Mouse (Mus musculus) intestine, postnatal 0 days (tissue): ENCODE measurements around the gene Paqr9. TPM values are rescaled to one million over a fixed set of nuclear protein-coding genes. Genes with fewer than 3 reads are reported as not detected.
A peak's percentile ranks its signal among the peaks of the same experiment; 100 is the strongest.

Source experiments
- ATAC-seq: fragments of 200-750 bp; cut with Nextera tagmentation; 2 replicates; pipeline ENCODE4 v1.8.0; 2017; ENCODE audit warnings: mild to moderate bottlenecking, moderate TSS enrichment, moderate library complexity
- H3K27ac ChIP-seq: fragments of 300-500 bp; sonication (generic); 2 replicates; pipeline ENCODE4 v1.5.1; 2014; ENCODE audit warnings: mild to moderate bottlenecking, low read depth, low read length, moderate library complexity
- H3K27me3 ChIP-seq: fragments of 300-500 bp; sonication (generic); replicated peaks from 2 replicates; pipeline ENCODE4 v1.6.1; 2014; ENCODE audit warnings: low read length, mixed read lengths; ENCODE audit not compliant: control insufficient read depth, insufficient read depth
- H3K36me3 ChIP-seq: fragments of 300-500 bp; sonication (generic); 2 replicates; pipeline ENCODE4 v1.6.1; 2014; ENCODE audit warnings: mild to moderate bottlenecking, moderate library complexity; ENCODE audit not compliant: control insufficient read depth, insufficient read depth
- H3K4me1 ChIP-seq: fragments of 300-500 bp; sonication (generic); replicated peaks from 2 replicates; pipeline ENCODE4 v1.6.1; 2014; ENCODE audit warnings: antibody characterized with exemption, low read length, mixed read lengths; ENCODE audit not compliant: control insufficient read depth, insufficient read depth
- H3K4me2 ChIP-seq: fragments of 300-500 bp; sonication (generic); replicated peaks from 2 replicates; pipeline ENCODE4 v1.6.1; 2014; ENCODE audit warnings: low read depth, mild to moderate bottlenecking, moderate library complexity
- H3K4me3 ChIP-seq: fragments of 300-500 bp; sonication (generic); 2 replicates; pipeline ENCODE4 v1.5.1; 2014; ENCODE audit warnings: low read depth, low read length
- H3K9ac ChIP-seq: fragments of 300-500 bp; sonication (generic); 2 replicates; pipeline ENCODE4 v1.6.1; 2014; ENCODE audit warnings: mild to moderate bottlenecking, low read depth, low read length
- H3K9me3 ChIP-seq: fragments of 300-500 bp; sonication (generic); 2 replicates; pipeline ENCODE4 v1.6.1; 2016; ENCODE audit warnings: mixed run types; ENCODE audit not compliant: control insufficient read depth
- CTCF ChIP-seq: sonication (generic); IDR thresholded peaks from 2 replicates; pipeline ENCODE4 v1.5.1; 2016; ENCODE audit warnings: low read depth, mild to moderate bottlenecking, control low read depth, antibody characterized with exemption, moderate library complexity
- WGBS: fragments of 180-500 bp; shearing (Covaris S2); extraction: QIAGEN DNeasy Blood & Tissue Kit; methylation state at CpG from one replicate; pipeline ENCODE4 v1.1.7; 2014; 5-methylcytosine and 5-hydroxymethylcytosine counted together
- polyA plus RNA-seq: library from polyadenylated mRNA; unstranded; fragments of >200 nt; fragmentation: Nextera tagmentation; extraction: Ambion mirVana; gene quantifications from 2 replicates; pipeline ENCODE4 v1.2.1, GENCODE M21; 2015

Gene Paqr9
- polyA plus RNA-seq, 1 experiment from 2014 or later: 23.2 TPM

- TF ChIP-seq CTCF: no peak
- Histone ChIP-seq H3K4me3 (no peak overlapping the region), H3K4me1 (no peaks in the 10 kb centered on the region), H3K27me3 (no peaks in the 10 kb centered on the region), H3K27ac (no peak overlapping the region), H3K9ac (no peak overlapping the region), H3K4me2 (no peak overlapping the region), H3K9me3 (no peaks in the 10 kb centered on the region), H3K36me3 (no peaks in the 10 kb centered on the region)
- 80% methylated on average over 3 of the region's 3 CpGs for WGBS
- no peak for ATAC-seq
Measured at GRCm38 (mm10) chr9:95531144-95531543, 28.3 kb upstream of the Paqr9 start.

GRCm38 (mm10) chr9:95533817-95534216 is 25.6 kb upstream of the Paqr9 start:
- 35% methylated on average over 6 of the region's 6 CpGs for WGBS
- Histone ChIP-seq H3K27me3 (no peaks in the 10 kb centered on the region), H3K36me3 (no peaks in the 10 kb centered on the region), H3K9ac (no peak overlapping the region), H3K27ac (no peak overlapping the region), H3K4me3 (no peak overlapping the region), H3K9me3 (no peaks in the 10 kb centered on the region), H3K4me1 (no peaks in the 10 kb centered on the region), H3K4me2 (no peak overlapping the region)
- TF ChIP-seq CTCF: peak; percentile 67
- ATAC-seq: no peak

GRCm38 (mm10) chr9:95539176-95539800 is 20.2 kb upstream of the Paqr9 start:
- H3K27me3 ChIP-seq: no peaks in the 10 kb centered on the region
- H3K4me1 ChIP-seq: no peaks in the 10 kb centered on the region
- no peaks in the 10 kb centered on the region for H3K36me3 ChIP-seq
- no peak overlapping the region for H3K27ac ChIP-seq
- no peak for TF ChIP-seq CTCF
- 75% methylated on average over 2 of the region's 2 CpGs for WGBS
- H3K9ac ChIP-seq: no peak overlapping the region
- no peaks in the 10 kb centered on the region for H3K9me3 ChIP-seq
- ATAC-seq: no peak
- no peak overlapping the region for H3K4me3 ChIP-seq
- H3K4me2 ChIP-seq: no peak overlapping the region

- peak; percentile 77 for ATAC-seq
- Histone ChIP-seq H3K4me2 (no peak overlapping the region), H3K4me3 (no peak overlapping the region), H3K9me3 (no peaks in the 10 kb centered on the region), H3K27me3 (no peaks in the 10 kb centered on the region), H3K36me3 (no peaks in the 10 kb centered on the region), H3K27ac (no peak overlapping the region), H3K9ac (no peak overlapping the region), H3K4me1 (no peaks in the 10 kb centered on the region)
- 46% methylated on average over 4 of the region's 4 CpGs for WGBS
- peak; percentile 87 for TF ChIP-seq CTCF
Measured at GRCm38 (mm10) chr9:95540487-95540886, 19.0 kb upstream of the Paqr9 start.

GRCm38 (mm10) chr9:95541208-95541607 is 18.2 kb upstream of the Paqr9 start:
- no peak overlapping the region for H3K27ac ChIP-seq
- no peak overlapping the region for H3K9ac ChIP-seq
- H3K4me2 ChIP-seq: no peak overlapping the region
- TF ChIP-seq CTCF: no peak
- no peaks in the 10 kb centered on the region for H3K36me3 ChIP-seq
- no peaks in the 10 kb centered on the region for H3K4me1 ChIP-seq
- H3K4me3 ChIP-seq: no peak overlapping the region
- no peaks in the 10 kb centered on the region for H3K27me3 ChIP-seq
- no peaks in the 10 kb centered on the region for H3K9me3 ChIP-seq
- no peak for ATAC-seq

- H3K4me3 ChIP-seq: no peak overlapping the region
- H3K9ac ChIP-seq: no peak overlapping the region
- no peak overlapping the region for H3K4me2 ChIP-seq
- ATAC-seq: no peak
- H3K36me3 ChIP-seq: no peaks in the 10 kb centered on the region
- no peaks in the 10 kb centered on the region for H3K9me3 ChIP-seq
- no peaks in the 10 kb centered on the region for H3K27me3 ChIP-seq
- H3K4me1 ChIP-seq: no peaks in the 10 kb centered on the region
- H3K27ac ChIP-seq: no peak overlapping the region
- no peak for TF ChIP-seq CTCF
- WGBS: 68% methylated on average over 15 of the region's 15 CpGs
Measured at GRCm38 (mm10) chr9:95541650-95542432, 17.6 kb upstream of the Paqr9 start.
